Mouse (Mus musculus) small intestine, adult 2 months (tissue): ENCODE data around the gene Mphosph6. TPM values are rescaled to one million over a fixed set of nuclear protein-coding genes. Genes with fewer than 3 reads are reported as not detected.
A peak's percentile ranks its signal among the peaks of the same experiment; 100 is the strongest.

ENCODE experiments used
- H3K27ac ChIP-seq: fragments of 200-500 bp; 2 replicates; pipeline ENCODE4 v1.5.1; 2012; ENCODE audit warnings: low read depth, low read length, control low read depth, inconsistent platforms; ENCODE audit not compliant: insufficient read depth
- H3K27me3 ChIP-seq: fragments of 200-500 bp; 2 replicates; pipeline ENCODE4 v1.6.1; 2012; ENCODE audit warnings: mild to moderate bottlenecking, moderate library complexity, low read length, inconsistent platforms; ENCODE audit not compliant: control insufficient read depth, insufficient read depth
- H3K36me3 ChIP-seq: fragments of 200-500 bp; 2 replicates; pipeline ENCODE4 v1.6.1; 2012; ENCODE audit warnings: mild to moderate bottlenecking, low read length, control low read depth, inconsistent platforms; ENCODE audit not compliant: control insufficient read depth, insufficient read depth
- H3K4me1 ChIP-seq: fragments of 200-500 bp; 2 replicates; pipeline ENCODE4 v1.6.1; 2012; ENCODE audit warnings: low read length, inconsistent platforms, mixed read lengths; ENCODE audit not compliant: control insufficient read depth, insufficient read depth, insufficient read length
- H3K4me3 ChIP-seq: fragments of 200-500 bp; 2 replicates; pipeline ENCODE4 v1.5.1; 2012; ENCODE audit warnings: low read depth, mild to moderate bottlenecking, control low read depth, inconsistent platforms, low read length, moderate library complexity
- CTCF ChIP-seq: fragments of 200-500 bp; IDR thresholded peaks from 2 replicates; pipeline ENCODE4 v1.5.1; 2012; ENCODE audit warnings: low read depth, mild to moderate bottlenecking, control low read depth, inconsistent platforms, low read length, moderate library complexity, mixed read lengths; ENCODE audit not compliant: insufficient replicate concordance, insufficient read length; ENCODE audit errors: extremely low read depth
- POLR2A ChIP-seq: fragments of 200-500 bp; IDR thresholded peaks from 2 replicates; pipeline ENCODE4 v1.6.1; 2012; ENCODE audit warnings: low read depth, mild to moderate bottlenecking, control low read depth, inconsistent platforms, low read length, moderate library complexity
- WGBS: fragments of 180-500 bp; shearing (Covaris S2); methylation state at CpG from one replicate; pipeline ENCODE4 v1.1.7; 2018; 5-methylcytosine and 5-hydroxymethylcytosine counted together
- polyA plus RNA-seq: library from polyadenylated mRNA; depleted of rRNA; stranded (reverse); fragments of >200 nt; gene quantifications from 2 replicates; pipeline ENCODE4 v1.2.3, GENCODE M21; 2012

Mphosph6 gene
- polyA plus RNA-seq, 1 experiment = 2.1 TPM

GRCm38 (mm10) chr8:117802299-117802689 is 551 bp upstream of the Mphosph6 start:
- 1% methylated on average over 11 of the region's 11 CpGs for WGBS
- no peaks in the 10 kb centered on the region for H3K27me3 ChIP-seq
- TF ChIP-seq POLR2A (no peak), CTCF (no peak)
- H3K36me3 ChIP-seq = peaks cover 9% of the 10 kb centered on the region
- H3K4me3 ChIP-seq = peak overlapping the region; percentile 70
- H3K4me1 ChIP-seq = peaks cover 17% of the 10 kb centered on the region; the same call in 1 of the 2 replicates
- H3K27ac ChIP-seq = peak overlapping the region; percentile 66

DNA sequence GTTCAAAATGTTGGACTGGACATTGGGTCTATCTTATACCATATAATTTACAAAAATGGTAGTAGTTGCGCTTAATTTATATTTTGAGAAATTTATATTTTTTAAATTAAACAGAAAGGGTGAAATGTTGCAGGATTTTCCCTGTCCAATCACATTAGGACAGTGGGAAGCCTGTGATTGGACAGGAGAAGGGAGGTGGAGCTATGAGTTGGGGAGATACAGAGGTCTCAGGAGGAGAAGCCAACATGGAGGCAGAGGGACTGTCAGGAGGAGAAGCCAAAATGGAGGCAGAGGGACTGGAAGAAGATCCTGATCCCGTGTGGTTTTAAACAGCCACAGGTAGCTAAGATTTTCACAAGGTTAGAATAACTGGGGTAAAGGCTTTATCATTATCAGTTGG is 3.7 kb downstream of the Mphosph6 start:
- 94% methylated on average over 2 of the region's 2 CpGs for WGBS
- TF ChIP-seq POLR2A = no peak
- Histone ChIP-seq H3K36me3 (peaks cover 31% of the 10 kb centered on the region), H3K27ac (no peak overlapping the region), H3K27me3 (no peaks in the 10 kb centered on the region), H3K4me3 (no peak overlapping the region), H3K4me1 (peaks cover 11% of the 10 kb centered on the region; the same call in 1 of the 2 replicates)

DNA sequence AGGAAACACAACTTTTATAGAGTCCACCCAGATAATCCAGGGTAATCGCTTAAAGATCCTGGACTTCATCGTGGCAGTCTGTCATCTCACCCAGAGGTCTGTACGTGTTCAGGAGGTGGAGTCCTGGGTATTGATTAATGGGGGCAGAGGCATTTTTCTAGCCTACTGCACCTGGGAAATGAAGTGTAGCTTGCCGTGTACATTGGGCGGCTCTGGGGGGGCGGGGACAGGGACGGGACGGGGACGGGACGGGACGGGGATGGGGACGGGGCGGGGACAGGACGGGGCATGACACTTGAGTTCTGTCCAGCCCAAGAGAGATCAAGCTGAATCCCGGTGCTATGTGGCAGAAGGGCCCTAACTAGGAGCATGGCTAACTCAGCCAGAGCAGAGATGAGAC is 5.3 kb downstream of the Mphosph6 start:
- TF ChIP-seq POLR2A = no peak
- no peak for TF ChIP-seq CTCF
- 83% methylated on average over 15 of the region's 15 CpGs for WGBS
- no peak overlapping the region for H3K27ac ChIP-seq
- H3K4me1 ChIP-seq = peaks cover 11% of the 10 kb centered on the region; the same call in 1 of the 2 replicates
- H3K4me3 ChIP-seq = no peak overlapping the region
- peaks cover 40% of the 10 kb centered on the region for H3K36me3 ChIP-seq
- no peaks in the 10 kb centered on the region for H3K27me3 ChIP-seq

GRCm38 (mm10) chr8:117794581-117794980 is 7.2 kb downstream of the Mphosph6 start:
- peaks cover 51% of the 10 kb centered on the region for H3K36me3 ChIP-seq
- no peak overlapping the region for H3K4me3 ChIP-seq
- TF ChIP-seq CTCF (no peak), POLR2A (no peak)
- no peaks in the 10 kb centered on the region for H3K27me3 ChIP-seq
- WGBS = 94% methylated on average over 10 of the region's 10 CpGs
- H3K27ac ChIP-seq = no peak overlapping the region
- peaks cover 4% of the 10 kb centered on the region; the same call in 1 of the 2 replicates for H3K4me1 ChIP-seq

DNA sequence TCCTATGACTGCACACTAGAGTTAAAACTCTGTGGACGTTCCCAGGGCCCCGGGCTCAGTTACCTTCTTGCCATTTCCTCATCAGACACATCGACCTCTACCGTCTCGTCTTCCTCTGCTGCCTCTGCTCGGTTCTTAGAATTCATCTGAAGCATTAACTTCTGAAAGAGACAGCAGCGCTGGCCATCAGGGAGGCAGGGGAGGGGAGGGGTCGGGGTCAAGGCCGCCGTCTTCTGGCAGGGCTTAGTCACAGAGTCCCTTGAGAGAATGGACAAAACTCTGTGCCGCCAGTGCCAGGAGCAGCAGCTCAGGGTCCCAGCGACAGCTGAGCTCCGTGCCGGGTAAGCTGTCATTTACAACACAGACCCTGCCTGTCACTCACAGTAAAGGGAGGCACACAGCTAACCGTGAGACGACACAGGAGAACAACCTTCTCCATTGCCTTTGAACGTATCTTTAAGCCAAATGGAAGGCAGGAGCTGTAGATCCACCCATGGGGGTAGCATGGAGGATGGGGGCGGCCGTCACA is 9.1 kb downstream of the Mphosph6 start:
- peaks cover 53% of the 10 kb centered on the region for H3K36me3 ChIP-seq

GRCm38 (mm10) chr8:117786428-117786827 is 15.3 kb downstream of the Mphosph6 start:
- Histone ChIP-seq H3K4me1 (0 out of 2 replicates have a peak, but pooled peaks cover 2% of the 10 kb centered on the region), H3K4me3 (no peak overlapping the region), H3K36me3 (peaks cover 19% of the 10 kb centered on the region), H3K27me3 (no peaks in the 10 kb centered on the region), H3K27ac (no peak overlapping the region)
- 88% methylated on average over 3 of the region's 3 CpGs for WGBS
- TF ChIP-seq CTCF = no peak
- TF ChIP-seq POLR2A = no peak

More for the DNA sequence above, 9.1 kb downstream of the Mphosph6 start:
- no peaks in the 10 kb centered on the region for H3K27me3 ChIP-seq
- H3K4me1 ChIP-seq = no peaks in the 10 kb centered on the region
- H3K4me3 ChIP-seq = no peak overlapping the region
- TF ChIP-seq CTCF = no peak
- TF ChIP-seq POLR2A = no peak
- 86% methylated on average over 19 of the region's 19 CpGs for WGBS
- H3K27ac ChIP-seq = no peak overlapping the region

DNA sequence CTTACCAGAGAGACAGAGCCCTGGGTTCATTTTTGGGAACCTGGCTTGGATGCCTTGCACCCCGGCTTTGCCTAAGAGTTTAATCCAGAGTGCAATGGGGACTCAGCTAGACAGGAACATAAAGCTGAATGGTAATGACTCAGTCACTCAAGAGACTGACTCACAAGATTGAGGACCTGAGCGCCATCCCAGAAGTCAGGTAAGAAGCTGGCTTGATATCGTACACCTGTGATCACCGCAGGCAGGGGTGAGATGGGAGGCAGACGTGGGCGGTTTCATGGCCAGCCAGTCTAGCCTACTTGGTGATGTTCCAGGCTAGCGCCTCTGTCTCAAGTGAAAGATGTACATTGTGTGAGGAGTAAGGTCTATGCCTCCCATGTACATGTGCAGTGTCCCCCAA is 18.7 kb downstream of the Mphosph6 start:
- TF ChIP-seq POLR2A (no peak), CTCF (no peak)
- WGBS = 85% methylated on average over 7 of the region's 7 CpGs

More for the DNA sequence above, 18.7 kb downstream of the Mphosph6 start:
- Histone ChIP-seq H3K27me3 (no peaks in the 10 kb centered on the region), H3K27ac (no peak overlapping the region), H3K4me3 (no peak overlapping the region), H3K4me1 (peaks cover 6% of the 10 kb centered on the region; the same call in 1 of the 2 replicates), H3K36me3 (peaks cover 1% of the 10 kb centered on the region; the same call in 1 of the 2 replicates)
